Comparison of ENCODE assay signal across 17 mouse cellular contexts in the genomic region with DNA sequence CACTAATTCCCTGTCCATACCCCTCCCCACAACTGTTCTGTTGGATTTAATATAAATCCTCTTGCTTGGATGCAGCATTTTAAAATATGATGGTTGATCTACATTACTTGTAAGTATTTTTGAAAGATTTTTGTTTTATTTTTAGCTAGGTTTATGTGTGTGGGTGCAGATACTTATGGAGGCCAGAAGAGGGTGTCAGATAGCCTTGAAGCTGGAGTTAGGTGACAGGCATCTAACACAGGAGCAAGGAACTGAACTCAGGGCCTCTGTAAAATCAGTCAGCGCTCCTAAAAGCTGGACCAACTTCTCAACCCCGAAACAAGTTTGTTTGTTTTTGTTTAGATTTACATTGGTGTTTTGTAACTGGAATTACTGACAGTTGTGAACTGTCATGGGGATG. TPM values are rescaled to one million over a fixed set of nuclear protein-coding genes. Genes with fewer than 3 reads are reported as not detected.
DNase-seq lines count a peak whose midpoint lies in the region; ATAC-seq and TF ChIP-seq lines count a peak whose summit lies in the region.
"Had no signal": no experiment of that assay in that cellular context is flagged by ENCODE, and none has a peak within 500 bp of the region (broad histone marks: within the 10 kb centered on the region; RNA-seq: fewer than 3 reads in every experiment).

No protein-coding gene starts in this region.

- no peak for DNase-seq in kidney, adult 2 months
- no peak for DNase-seq in midbrain, postnatal 0 days (ENCODE audit: low spot score)
- no peak for DNase-seq in midbrain, embryonic 14.5 days
- no peak for DNase-seq in thymus, postnatal 36 days
- no peak for DNase-seq in adrenal gland, adult 18-20 months (ENCODE audit: low spot score in 2 of 2)
- DNase-seq: cerebellum, adult 9-11 months; heart, adult 18-20 months; kidney, postnatal 25 days; layer of hippocampus, adult 9-11 months; thymus, postnatal 4 days had no signal

- no peak for ATAC-seq in kidney, embryonic 16.5 days (ENCODE audit: low FRiP score, low TSS enrichment)
- no peak for ATAC-seq in midbrain, postnatal 0 days (ENCODE audit: low FRiP score)
- ATAC-seq in midbrain, embryonic 14.5 days (ENCODE audit: low FRiP score, low TSS enrichment): no peak
- ATAC-seq: intestine, embryonic 16.5 days had no signal

- H3K4me1 ChIP-seq in kidney, adult 2 months (ENCODE audit: control insufficient read depth, insufficient read depth, low read length): no peaks in the 10 kb centered on the region
- H3K4me1 ChIP-seq in kidney, embryonic 16.5 days (ENCODE audit: insufficient read depth, low read length): peaks cover 20% of the 10 kb centered on the region
- no peaks in the 10 kb centered on the region for H3K4me1 ChIP-seq in midbrain, postnatal 0 days (ENCODE audit: insufficient read depth, low read length)
- H3K4me1 ChIP-seq in midbrain, embryonic 14.5 days (ENCODE audit: control insufficient read depth, insufficient read depth, low read length): peaks cover 8% of the 10 kb centered on the region
- peaks cover 5% of the 10 kb centered on the region; the same call in 1 of the 2 replicates for H3K4me1 ChIP-seq in cortical plate, adult 2 months (ENCODE audit: control insufficient read depth, insufficient read depth, low read length)

- H3K4me3 ChIP-seq in kidney, adult 2 months (ENCODE audit: insufficient read depth, low read depth, low read length): no peak overlapping the region
- H3K4me3 ChIP-seq in kidney, embryonic 16.5 days (ENCODE audit: low read length): no peak overlapping the region
- no peak overlapping the region for H3K4me3 ChIP-seq in midbrain, postnatal 0 days (ENCODE audit: low read depth, low read length)
- H3K4me3 ChIP-seq in midbrain, embryonic 14.5 days (replicated peaks; ENCODE audit: low read depth, low read length): no peak overlapping the region
- H3K4me3 ChIP-seq in cortical plate, adult 2 months (ENCODE audit: insufficient read depth, low read length): no peak overlapping the region
- H3K4me3 ChIP-seq: forebrain, embryonic 10.5 days; neural tube, embryonic 12.5 days had no signal

- no peaks in the 10 kb centered on the region for H3K9me3 ChIP-seq in kidney, embryonic 16.5 days (ENCODE audit: low read length)
- no peaks in the 10 kb centered on the region for H3K9me3 ChIP-seq in midbrain, postnatal 0 days (ENCODE audit: low read length)
- H3K9me3 ChIP-seq in midbrain, embryonic 14.5 days (ENCODE audit: control insufficient read depth, low read length): no peaks in the 10 kb centered on the region
- H3K9me3 ChIP-seq: forebrain, embryonic 10.5 days; neural tube, embryonic 12.5 days had no signal

- H3K27me3 ChIP-seq in kidney, adult 2 months (replicated peaks; ENCODE audit: control insufficient read depth, insufficient read depth, low read length): no peaks in the 10 kb centered on the region
- no peaks in the 10 kb centered on the region for H3K27me3 ChIP-seq in kidney, embryonic 16.5 days (ENCODE audit: insufficient read depth, low read length)
- H3K27me3 ChIP-seq in midbrain, postnatal 0 days (ENCODE audit: insufficient read depth, low read length): no peaks in the 10 kb centered on the region
- H3K27me3 ChIP-seq in midbrain, embryonic 14.5 days (ENCODE audit: control insufficient read depth, insufficient read depth, low read length): no peaks in the 10 kb centered on the region
- H3K27me3 ChIP-seq: neural tube, embryonic 12.5 days had no signal

- TF ChIP-seq POLR2A in kidney, adult 2 months (IDR thresholded peaks at IDR 0.05; ENCODE audit: low read depth, low read length): no peak
- TF ChIP-seq POLR2A in cortical plate, adult 2 months (IDR thresholded peaks at IDR 0.05; ENCODE audit: extremely low read depth, insufficient read depth, low read length): no peak

- 88% methylated on average over 2 of the region's 2 CpGs for WGBS in kidney, adult 2 months
- 97% methylated on average over 2 of the region's 2 CpGs for WGBS in kidney, embryonic 16.5 days
- WGBS in midbrain, postnatal 0 days: 100% methylated on average over 2 of the region's 2 CpGs
- WGBS in midbrain, embryonic 14.5 days: 94% methylated on average over 2 of the region's 2 CpGs

- no peaks in the 10 kb centered on the region for H3K36me3 ChIP-seq in kidney, adult 2 months (ENCODE audit: control insufficient read depth, insufficient read depth, low read length)
- 0 out of 2 replicates have a peak, but pooled peaks cover 8% of the 10 kb centered on the region for H3K36me3 ChIP-seq in kidney, embryonic 16.5 days (ENCODE audit: insufficient read depth, low read length)
- H3K36me3 ChIP-seq in midbrain, postnatal 0 days (ENCODE audit: insufficient read depth, low read length): no peaks in the 10 kb centered on the region
- no peaks in the 10 kb centered on the region for H3K36me3 ChIP-seq in midbrain, embryonic 14.5 days (ENCODE audit: control insufficient read depth, insufficient read depth, low read length)

- H3K27ac ChIP-seq in kidney, adult 2 months (ENCODE audit: insufficient read depth, low read depth, low read length): no peak overlapping the region
- H3K27ac ChIP-seq in kidney, embryonic 16.5 days (ENCODE audit: low read length): no peak overlapping the region
- no peak overlapping the region for H3K27ac ChIP-seq in midbrain, postnatal 0 days (ENCODE audit: low read depth, low read length)
- H3K27ac ChIP-seq in midbrain, embryonic 14.5 days (replicated peaks; ENCODE audit: low read depth, low read length): no peak overlapping the region
- H3K27ac ChIP-seq in cortical plate, adult 2 months (ENCODE audit: insufficient read depth, low read length): no peak overlapping the region
- H3K27ac ChIP-seq: forebrain, embryonic 10.5 days; neural tube, embryonic 12.5 days had no signal

- TF ChIP-seq CTCF in kidney, adult 2 months (conservative IDR thresholded peaks at IDR 0.05; ENCODE audit: insufficient read depth, insufficient read length, low read depth, low read length): peak; percentile 19; the same call in 1 of the 2 replicates
- peak; percentile 26; the same call in 1 of the 2 replicates for TF ChIP-seq CTCF in midbrain, postnatal 0 days (IDR thresholded peaks at IDR 0.05)
- TF ChIP-seq CTCF in cortical plate, adult 2 months (IDR thresholded peaks at IDR 0.05; ENCODE audit: extremely low read depth, insufficient read depth, low read length): peak; percentile 14; the same call in 1 of the 2 replicates

- no peak overlapping the region for H3K9ac ChIP-seq in kidney, embryonic 16.5 days (replicated peaks; ENCODE audit: low read length)
- H3K9ac ChIP-seq in midbrain, postnatal 0 days (replicated peaks; ENCODE audit: low read length, poor library complexity, severe bottlenecking): no peak overlapping the region
- H3K9ac ChIP-seq in midbrain, embryonic 14.5 days (replicated peaks; ENCODE audit: low read length): no peak overlapping the region
- H3K9ac ChIP-seq: neural tube, embryonic 12.5 days had no signal

- H3K4me2 ChIP-seq in kidney, embryonic 16.5 days (replicated peaks; ENCODE audit: low read depth, low read length): no peak overlapping the region
- H3K4me2 ChIP-seq in midbrain, postnatal 0 days (ENCODE audit: low read depth, low read length, poor library complexity, severe bottlenecking): no peak overlapping the region
- H3K4me2 ChIP-seq in midbrain, embryonic 14.5 days (ENCODE audit: low read length): no peak overlapping the region
- H3K4me2 ChIP-seq: liver, embryonic 11.5 days; neural tube, embryonic 12.5 days had no signal

RNA-seq across cellular contexts. Expression of a gene that starts 28.7 kb away (rescaled TPM):
- 8.1 and 9.4 TPM in 2 replicates for polyA plus RNA-seq in kidney, adult 2 months (2012; rRNA removed)
- 153 and 157 TPM in 2 replicates for polyA plus RNA-seq in kidney, embryonic 16.5 days (2015; fragmentation: Nextera tagmentation; extraction: Ambion mirVana)
- 61.8 and 62.6 TPM in 2 replicates for total RNA-seq in midbrain, postnatal 0 days (2014; rRNA removed)
- polyA plus RNA-seq in midbrain, postnatal 0 days (2015; fragmentation: Nextera tagmentation; extraction: Ambion mirVana): 22.5 and 22.9 TPM in 2 replicates
- 19.6 and 20.0 TPM in 2 replicates for polyA plus RNA-seq in midbrain, embryonic 14.5 days (2014; fragmentation: Nextera tagmentation; extraction: Ambion mirVana)
- 6.5 and 6.8 TPM in 2 replicates for polyA plus RNA-seq in cortical plate, adult 2 months (2012; rRNA removed)
- 1 to 10 TPM; 2.7 to 5.8 TPM for total RNA-seq in adrenal gland, adult 18-20 months (2021)
- total RNA-seq: monocyte, adult 5-6 weeks had no signal

RNA-seq across cellular contexts. Expression of a gene that starts 44.6 kb away (rescaled TPM):
- polyA plus RNA-seq in kidney, adult 2 months (2012; rRNA removed): 67.0 and 86.3 TPM in 2 replicates
- 8.2 and 9.3 TPM in 2 replicates for polyA plus RNA-seq in kidney, embryonic 16.5 days (2015; fragmentation: Nextera tagmentation; extraction: Ambion mirVana)
- total RNA-seq in midbrain, postnatal 0 days (2014; rRNA removed): 45.8 and 69.0 TPM in 2 replicates
- polyA plus RNA-seq in midbrain, postnatal 0 days (2015; fragmentation: Nextera tagmentation; extraction: Ambion mirVana): 2.6 and 3.3 TPM in 2 replicates
- 4.2 and 5.9 TPM in 2 replicates for polyA plus RNA-seq in midbrain, embryonic 14.5 days (2014; fragmentation: Nextera tagmentation; extraction: Ambion mirVana)
- 89.1 and 90.0 TPM in 2 replicates for polyA plus RNA-seq in cortical plate, adult 2 months (2012; rRNA removed)
- 10 to 100 TPM; 40.8 to 66.6 TPM for total RNA-seq in adrenal gland, adult 18-20 months (2021)

RNA-seq across cellular contexts. Expression of a gene that starts 45.3 kb away (rescaled TPM):
- 60.7 and 62.8 TPM in 2 replicates for polyA plus RNA-seq in kidney, adult 2 months (2012; rRNA removed)
- 49.7 and 58.0 TPM in 2 replicates for polyA plus RNA-seq in kidney, embryonic 16.5 days (2015; fragmentation: Nextera tagmentation; extraction: Ambion mirVana)
- total RNA-seq in midbrain, postnatal 0 days (2014; rRNA removed): 24.5 and 28.5 TPM in 2 replicates
- 20.0 and 22.2 TPM in 2 replicates for polyA plus RNA-seq in midbrain, postnatal 0 days (2015; fragmentation: Nextera tagmentation; extraction: Ambion mirVana)
- 32.8 and 33.4 TPM in 2 replicates for polyA plus RNA-seq in midbrain, embryonic 14.5 days (2014; fragmentation: Nextera tagmentation; extraction: Ambion mirVana)
- polyA plus RNA-seq in cortical plate, adult 2 months (2012; rRNA removed): 20.0 and 20.6 TPM in 2 replicates
- 10 to 100 TPM; 35.8 to 47.6 TPM for total RNA-seq in adrenal gland, adult 18-20 months (2021)

RNA-seq across cellular contexts. Expression of a gene that starts 45.5 kb away (rescaled TPM):
- 116 and 134 TPM in 2 replicates for polyA plus RNA-seq in kidney, adult 2 months (2012; rRNA removed)
- polyA plus RNA-seq in kidney, embryonic 16.5 days (2015; fragmentation: Nextera tagmentation; extraction: Ambion mirVana): 118 and 123 TPM in 2 replicates
- 46.7 and 47.4 TPM in 2 replicates for total RNA-seq in midbrain, postnatal 0 days (2014; rRNA removed)
- 85.5 and 85.7 TPM in 2 replicates for polyA plus RNA-seq in midbrain, postnatal 0 days (2015; fragmentation: Nextera tagmentation; extraction: Ambion mirVana)
- 73.2 and 78.0 TPM in 2 replicates for polyA plus RNA-seq in midbrain, embryonic 14.5 days (2014; fragmentation: Nextera tagmentation; extraction: Ambion mirVana)
- 46.2 and 52.6 TPM in 2 replicates for polyA plus RNA-seq in cortical plate, adult 2 months (2012; rRNA removed)
- 10 to 100 TPM; 97.8 to 99.8 TPM for total RNA-seq in adrenal gland, adult 18-20 months (2021)

RNA-seq across cellular contexts. Expression of a gene that starts 49.6 kb away (rescaled TPM):
- 30.2 and 34.0 TPM in 2 replicates for polyA plus RNA-seq in kidney, adult 2 months (2012; rRNA removed)
- polyA plus RNA-seq in kidney, embryonic 16.5 days (2015; fragmentation: Nextera tagmentation; extraction: Ambion mirVana): 62.2 and 68.2 TPM in 2 replicates
- 83.5 and 92.4 TPM in 2 replicates for total RNA-seq in midbrain, postnatal 0 days (2014; rRNA removed)
- polyA plus RNA-seq in midbrain, postnatal 0 days (2015; fragmentation: Nextera tagmentation; extraction: Ambion mirVana): 26.2 and 26.6 TPM in 2 replicates
- polyA plus RNA-seq in midbrain, embryonic 14.5 days (2014; fragmentation: Nextera tagmentation; extraction: Ambion mirVana): 32.3 and 32.9 TPM in 2 replicates
- 25.8 and 27.4 TPM in 2 replicates for polyA plus RNA-seq in cortical plate, adult 2 months (2012; rRNA removed)
- total RNA-seq in adrenal gland, adult 18-20 months (2021): 10 to 100 TPM; 32.1 to 36.3 TPM
